Mouse (Mus musculus) liver, embryonic 12.5 days (tissue): ENCODE measurements around the gene Scn8a. TPM values are rescaled to one million over a fixed set of nuclear protein-coding genes. Genes with fewer than 3 reads are reported as not detected.

Source experiments
- ATAC-seq: fragments of 200-750 bp; cut with Nextera tagmentation; 2 replicates; pipeline ENCODE4 v1.8.0; 2017; ENCODE audit warnings: moderate number of reproducible peaks, mild to moderate bottlenecking, moderate library complexity
- H3K27ac ChIP-seq: fragments of 300-500 bp; sonication (generic); 2 replicates; pipeline ENCODE4 v1.5.1; 2016; ENCODE audit warnings: mild to moderate bottlenecking
- H3K27me3 ChIP-seq: fragments of 300-500 bp; sonication (generic); replicated peaks from 2 replicates; pipeline ENCODE4 v1.6.1; 2016; ENCODE audit warnings: mild to moderate bottlenecking, moderate library complexity
- H3K36me3 ChIP-seq: fragments of 300-500 bp; sonication (generic); 2 replicates; pipeline ENCODE4 v1.6.1; 2016; ENCODE audit warnings: mild to moderate bottlenecking, moderate library complexity
- H3K4me1 ChIP-seq: fragments of 300-500 bp; sonication (generic); 2 replicates; pipeline ENCODE4 v1.6.1; 2016
- H3K4me2 ChIP-seq: fragments of 300-500 bp; sonication (generic); 2 replicates; pipeline ENCODE4 v1.6.1; 2016; ENCODE audit warnings: mild to moderate bottlenecking, moderate library complexity
- H3K4me3 ChIP-seq: fragments of 300-500 bp; sonication (generic); 2 replicates; pipeline ENCODE4 v1.5.1; 2016; ENCODE audit warnings: mild to moderate bottlenecking, moderate library complexity
- H3K9ac ChIP-seq: fragments of 300-500 bp; sonication (generic); 2 replicates; pipeline ENCODE4 v1.6.1; 2016; ENCODE audit warnings: mild to moderate bottlenecking, moderate library complexity
- H3K9me3 ChIP-seq: fragments of 300-500 bp; sonication (generic); replicated peaks from 2 replicates; pipeline ENCODE4 v1.6.1; 2016; ENCODE audit warnings: mild to moderate bottlenecking, moderate library complexity
- WGBS: fragments of 180-500 bp; shearing (Covaris S2); methylation state at CpG from one replicate; pipeline ENCODE4 v1.1.7; 2016; ENCODE audit not compliant: insufficient replicate concordance; 5-methylcytosine and 5-hydroxymethylcytosine counted together
- polyA plus RNA-seq: library from polyadenylated mRNA; unstranded; fragments of >200 nt; fragmentation: Nextera tagmentation; extraction: Ambion mirVana; gene quantifications from 2 replicates; pipeline ENCODE4 v1.2.1, GENCODE M21; 2016

Gene Scn8a
- polyA plus RNA-seq, 1 experiment from 2014 or later = 0.88 TPM

- Histone ChIP-seq H3K4me1 (peaks cover 11% of the 10 kb centered on the region), H3K36me3 (no peaks in the 10 kb centered on the region), H3K9me3 (no peaks in the 10 kb centered on the region), H3K27ac (0 out of 2 replicates have a peak overlapping the region, but pooled peaks have one; percentile 25), H3K4me2 (no peak overlapping the region; the same call in 1 of the 2 replicates), H3K27me3 (no peaks in the 10 kb centered on the region), H3K9ac (no peak overlapping the region), H3K4me3 (no peak overlapping the region)
- ATAC-seq = peak; percentile 18; the same call in 1 of the 2 replicates
- WGBS = 30% methylated on average over 26 of the region's 26 CpGs
These were observed 24.4 kb upstream of the Scn8a start for GRCm38 (mm10) chr15:100845049-100845879.

GRCm38 (mm10) chr15:100847193-100847592 lies 22.5 kb upstream of the Scn8a start:
- H3K27ac ChIP-seq = no peak overlapping the region
- no peaks in the 10 kb centered on the region for H3K36me3 ChIP-seq
- no peak overlapping the region for H3K9ac ChIP-seq
- H3K4me2 ChIP-seq = no peak overlapping the region
- no peaks in the 10 kb centered on the region for H3K27me3 ChIP-seq
- no peaks in the 10 kb centered on the region for H3K9me3 ChIP-seq
- H3K4me1 ChIP-seq = peaks cover 11% of the 10 kb centered on the region
- H3K4me3 ChIP-seq = no peak overlapping the region
- no peak for ATAC-seq
- 74% methylated on average over 6 of the region's 6 CpGs for WGBS

- Histone ChIP-seq H3K36me3 (no peaks in the 10 kb centered on the region), H3K4me2 (no peak overlapping the region), H3K27ac (no peak overlapping the region), H3K4me3 (no peak overlapping the region), H3K9ac (no peak overlapping the region), H3K4me1 (no peaks in the 10 kb centered on the region), H3K9me3 (no peaks in the 10 kb centered on the region), H3K27me3 (peaks cover 15% of the 10 kb centered on the region; the same call in 1 of the 2 replicates)
- WGBS = 6% methylated on average over 3 of the region's 3 CpGs
- no peak for ATAC-seq
These were observed 12.1 kb upstream of the Scn8a start for GRCm38 (mm10) chr15:100857586-100857985.

GRCm38 (mm10) chr15:100860856-100861255 lies 8.8 kb upstream of the Scn8a start:
- Histone ChIP-seq H3K4me1 (no peaks in the 10 kb centered on the region), H3K9me3 (0 out of 2 replicates have a peak, but pooled peaks cover 4% of the 10 kb centered on the region), H3K27ac (no peak overlapping the region), H3K9ac (no peak overlapping the region), H3K36me3 (no peaks in the 10 kb centered on the region), H3K4me3 (no peak overlapping the region), H3K4me2 (no peak overlapping the region), H3K27me3 (peaks cover 20% of the 10 kb centered on the region; the same call in 1 of the 2 replicates)
- ATAC-seq = no peak
- 30% methylated on average over 5 of the region's 5 CpGs for WGBS

- Histone ChIP-seq H3K27ac (no peak overlapping the region), H3K27me3 (peaks cover 45% of the 10 kb centered on the region), H3K9me3 (0 out of 2 replicates have a peak, but pooled peaks cover 4% of the 10 kb centered on the region), H3K4me2 (no peak overlapping the region), H3K9ac (no peak overlapping the region), H3K36me3 (no peaks in the 10 kb centered on the region), H3K4me3 (no peak overlapping the region), H3K4me1 (peaks cover 5% of the 10 kb centered on the region; the same call in 1 of the 2 replicates)
- ATAC-seq = no peak
- 33% methylated on average over 3 of the region's 3 CpGs for WGBS
These were observed 4.1 kb upstream of the Scn8a start for GRCm38 (mm10) chr15:100865556-100865955.

GRCm38 (mm10) chr15:100870001-100870774 lies 530 bp downstream of the Scn8a start:
- H3K9me3 ChIP-seq = 0 out of 2 replicates have a peak, but pooled peaks cover 4% of the 10 kb centered on the region
- H3K36me3 ChIP-seq = no peaks in the 10 kb centered on the region
- H3K27me3 ChIP-seq = peaks cover 73% of the 10 kb centered on the region
- H3K9ac ChIP-seq = no peak overlapping the region
- H3K4me1 ChIP-seq = peaks cover 10% of the 10 kb centered on the region; the same call in 1 of the 2 replicates
- ATAC-seq = no peak
- no peak overlapping the region for H3K27ac ChIP-seq
- H3K4me3 ChIP-seq = peak overlapping the region; percentile 39
- WGBS = 4% methylated on average over 53 of the region's 66 CpGs
- H3K4me2 ChIP-seq = peak overlapping the region; percentile 63

- no peak for ATAC-seq
- H3K9ac ChIP-seq = no peak overlapping the region
- 2% methylated on average over 22 of the region's 69 CpGs for WGBS
- no peaks in the 10 kb centered on the region for H3K36me3 ChIP-seq
- H3K9me3 ChIP-seq = 0 out of 2 replicates have a peak, but pooled peaks cover under 1% of the 10 kb centered on the region
- peak overlapping the region; percentile 69 for H3K4me2 ChIP-seq
- no peak overlapping the region for H3K27ac ChIP-seq
- H3K4me1 ChIP-seq = peaks cover 10% of the 10 kb centered on the region; the same call in 1 of the 2 replicates
- H3K27me3 ChIP-seq = peaks cover 79% of the 10 kb centered on the region
- peak overlapping the region; percentile 57 for H3K4me3 ChIP-seq
These were observed 1.1 kb downstream of the Scn8a start for GRCm38 (mm10) chr15:100870775-100871106.

- Histone ChIP-seq H3K27me3 (peaks cover 85% of the 10 kb centered on the region), H3K4me1 (peaks cover 10% of the 10 kb centered on the region; the same call in 1 of the 2 replicates)
- ATAC-seq = no peak
These were observed 1.7 kb downstream of the Scn8a start for GRCm38 (mm10) chr15:100871107-100872011.

GRCm38 (mm10) chr15:100873155-100873554 lies 3.5 kb downstream of the Scn8a start:
- no peak for ATAC-seq
- Histone ChIP-seq H3K4me1 (peaks cover 10% of the 10 kb centered on the region; the same call in 1 of the 2 replicates), H3K4me3 (no peak overlapping the region), H3K27me3 (peaks cover 96% of the 10 kb centered on the region), H3K36me3 (no peaks in the 10 kb centered on the region), H3K9me3 (no peaks in the 10 kb centered on the region), H3K4me2 (no peak overlapping the region), H3K27ac (no peak overlapping the region), H3K9ac (no peak overlapping the region)
- 4% methylated on average over 16 of the region's 16 CpGs for WGBS

More at GRCm38 (mm10) chr15:100871107-100872011, 1.7 kb downstream of the Scn8a start:
- peak overlapping the region; percentile 57 for H3K4me3 ChIP-seq
- no peak overlapping the region for H3K27ac ChIP-seq
- no peaks in the 10 kb centered on the region for H3K9me3 ChIP-seq
- WGBS = 4% methylated on average over 50 of the region's 53 CpGs
- no peak overlapping the region for H3K9ac ChIP-seq
- no peaks in the 10 kb centered on the region for H3K36me3 ChIP-seq
- peak overlapping the region; percentile 69 for H3K4me2 ChIP-seq

GRCm38 (mm10) chr15:100879073-100879472 lies 9.4 kb downstream of the Scn8a start:
- Histone ChIP-seq H3K9me3 (no peaks in the 10 kb centered on the region), H3K4me2 (no peak overlapping the region), H3K27ac (no peak overlapping the region), H3K4me3 (no peak overlapping the region), H3K27me3 (peaks cover 56% of the 10 kb centered on the region), H3K36me3 (no peaks in the 10 kb centered on the region), H3K9ac (no peak overlapping the region), H3K4me1 (no peaks in the 10 kb centered on the region)
- 64% methylated on average over 15 of the region's 15 CpGs for whole genome bisulfite sequencing
- no peak for ATAC-seq

GRCm38 (mm10) chr15:100881385-100881784 lies 11.7 kb downstream of the Scn8a start:
- no peaks in the 10 kb centered on the region for H3K9me3 ChIP-seq
- no peak overlapping the region for H3K4me3 ChIP-seq
- ATAC-seq = no peak
- no peaks in the 10 kb centered on the region for H3K36me3 ChIP-seq
- peaks cover 33% of the 10 kb centered on the region for H3K27me3 ChIP-seq
- WGBS = 58% methylated on average over 5 of the region's 5 CpGs
- H3K4me1 ChIP-seq = no peaks in the 10 kb centered on the region
- no peak overlapping the region for H3K9ac ChIP-seq
- no peak overlapping the region for H3K27ac ChIP-seq
- no peak overlapping the region for H3K4me2 ChIP-seq
